Mouse (Mus musculus) forebrain, embryonic 13.5 days (tissue): ENCODE data around the gene Tiprl. TPM values are rescaled to one million over a fixed set of nuclear protein-coding genes. Genes with fewer than 3 reads are reported as not detected.

Experiments
- polyA plus RNA-seq: library from polyadenylated mRNA; unstranded; fragments of >200 nt; fragmentation: Nextera tagmentation; extraction: Ambion mirVana; gene quantifications from 2 replicates; pipeline ENCODE4 v1.2.1, GENCODE M21; 2015

The Tiprl gene
- polyA plus RNA-seq, 1 experiment from 2014 or later: 125 TPM

Other genes starting within 250 kb of the Tiprl start
- gene Tbx19, start 76.2 kb downstream of the Tiprl start, polyA plus RNA-seq: 0.10 and 0.24 TPM in 2 replicates
- gene Sft2d2, start 42.6 kb downstream of the Tiprl start, polyA plus RNA-seq: 6.2 and 6.9 TPM in 2 replicates
- 3.5 and 4.1 TPM in 2 replicates for gene Gpr161, start 58.8 kb upstream of the Tiprl start, polyA plus RNA-seq
- 9.1 and 10.4 TPM in 2 replicates for gene Dcaf6, start 223.5 kb upstream of the Tiprl start, polyA plus RNA-seq
- 136 and 167 TPM in 2 replicates for gene Mpc2, start 223.6 kb upstream of the Tiprl start, polyA plus RNA-seq
- gene Adcy10, start 248.2 kb upstream of the Tiprl start, polyA plus RNA-seq: 0.15 and 0.39 TPM in 2 replicates